Mouse (Mus musculus): Measurements from ENCODE around the gene Krtap4-6. TPM values are rescaled to one million over a fixed set of nuclear protein-coding genes. Genes with fewer than 3 reads are reported as not detected.
"Not testable (repeated sequence)": the region's sequence is repeated elsewhere in the genome, so short reads cannot be mapped to it uniquely, and the experiment has no call there.

Krtap4-6 gene
- total RNA-seq (2015), result not detected in 2 replicates
- total RNA-seq (2017), result not detected in 2 replicates

DNA sequence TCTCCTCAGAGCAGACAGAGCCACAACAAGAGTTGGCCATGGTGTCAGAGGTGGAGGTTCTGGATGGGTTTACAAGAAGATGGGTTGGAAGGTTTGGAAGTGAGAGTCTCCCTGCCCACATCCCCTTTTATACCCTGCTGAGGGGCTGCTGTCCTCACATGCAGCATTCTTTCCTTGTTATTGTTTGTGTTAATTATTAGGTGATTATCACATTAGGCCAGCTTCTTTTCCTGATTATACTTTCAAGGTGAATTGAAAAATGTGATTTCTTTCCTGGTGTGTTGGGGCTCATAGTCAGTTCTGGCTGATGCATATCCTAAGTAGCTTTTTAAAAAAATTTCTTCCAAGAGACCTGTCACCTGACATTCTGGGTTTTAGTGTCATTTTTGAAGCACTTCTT, at the start of gene Krtap4-6:
Krtap4-6 (minus strand) TSS at position 101 of the 400 bp plus-strand sequence.
- ATAC-seq (replicated peaks; ENCODE audit: poor library complexity), result no peak

DNA sequence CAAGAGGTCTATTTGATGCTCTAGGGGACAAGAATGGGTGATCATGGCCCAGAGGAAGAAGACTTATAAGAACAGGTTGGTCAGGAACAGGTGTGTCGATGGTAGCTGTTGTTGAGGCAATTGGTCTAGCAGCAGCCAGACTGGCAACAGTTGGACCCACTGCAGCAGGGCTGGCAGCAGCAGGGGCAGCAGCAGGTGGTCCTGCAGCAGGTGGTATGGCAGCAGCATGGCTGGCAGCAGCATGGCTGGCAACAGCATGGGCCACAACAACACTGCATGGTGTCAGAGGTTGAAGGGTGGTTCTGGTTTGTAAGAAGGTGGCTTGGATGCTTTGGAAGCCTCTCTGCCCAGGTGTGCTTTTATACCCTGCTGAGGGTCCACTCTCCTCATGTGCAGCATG, 24.7 kb upstream of the Krtap4-6 start, which contains the start of gene Gm14190:
Gm14190 (minus strand) TSS at position 278 of the 400 bp plus-strand sequence.
- no peak for ATAC-seq (replicated peaks; ENCODE audit: poor library complexity)

DNA sequence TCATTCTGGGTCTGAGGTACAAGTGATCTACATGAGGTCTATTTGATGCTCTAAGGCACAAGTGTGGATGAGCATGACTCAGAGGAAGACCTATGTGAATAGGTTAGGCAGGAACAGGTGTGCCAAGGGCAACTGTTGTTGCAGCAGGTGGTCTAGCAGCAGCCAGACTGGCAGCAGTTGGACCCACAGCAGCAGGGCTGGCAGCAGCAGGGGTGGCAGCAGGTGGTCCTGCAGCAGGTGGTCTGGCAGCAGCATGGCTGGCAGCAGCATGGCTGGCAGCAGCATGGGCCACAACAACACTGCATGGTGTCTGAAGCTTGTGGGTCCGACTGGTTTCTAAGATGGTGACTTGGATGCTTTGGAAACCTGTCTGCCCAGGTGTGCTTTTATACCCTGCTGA, 19.5 kb upstream of the Krtap4-6 start:
- ATAC-seq (replicated peaks; ENCODE audit: poor library complexity), result not testable (repeated sequence)

DNA sequence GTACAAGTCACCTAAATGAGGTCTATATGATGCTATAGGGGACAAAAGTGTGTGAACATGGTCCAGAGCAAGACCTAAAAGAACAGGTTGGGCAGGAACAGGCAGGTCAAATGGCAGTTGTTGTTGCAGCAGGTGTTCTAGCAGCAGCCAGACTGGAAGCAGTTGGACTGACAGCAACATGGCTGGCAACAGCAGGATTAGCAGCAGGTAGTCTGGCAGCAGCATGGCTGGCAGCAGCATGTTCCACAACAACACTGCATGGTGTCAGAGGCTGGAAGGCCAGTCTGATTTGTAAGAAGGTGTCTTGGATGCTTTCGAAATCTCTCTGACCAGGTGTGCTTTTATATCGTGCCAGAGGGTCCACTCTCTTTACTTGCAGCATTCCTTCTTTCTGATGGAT, 17.7 kb upstream of the Krtap4-6 start:
- ATAC-seq (replicated peaks; ENCODE audit: poor library complexity), result no peak

DNA sequence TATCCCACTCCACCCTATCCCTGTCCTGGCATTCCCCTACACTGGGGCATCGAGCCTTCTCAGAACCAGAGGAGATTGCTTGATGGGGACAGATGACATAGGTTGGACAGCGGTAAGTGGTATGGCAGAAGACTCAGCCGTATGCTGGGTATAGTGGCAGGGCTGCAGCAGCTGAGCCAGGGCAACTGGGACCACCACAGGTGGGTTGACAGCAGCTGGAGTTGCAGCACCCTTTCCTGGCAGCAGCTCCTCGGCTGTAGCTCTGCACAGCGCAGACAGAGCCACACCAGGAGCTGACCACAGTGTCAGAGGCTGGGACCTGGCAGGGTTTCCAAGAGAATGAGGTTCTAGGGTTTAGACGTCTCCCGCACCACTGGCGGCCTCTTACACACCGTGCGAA, 3.0 kb downstream of the Krtap4-6 start:
- ATAC-seq (replicated peaks; ENCODE audit: poor library complexity), result no peak

DNA sequence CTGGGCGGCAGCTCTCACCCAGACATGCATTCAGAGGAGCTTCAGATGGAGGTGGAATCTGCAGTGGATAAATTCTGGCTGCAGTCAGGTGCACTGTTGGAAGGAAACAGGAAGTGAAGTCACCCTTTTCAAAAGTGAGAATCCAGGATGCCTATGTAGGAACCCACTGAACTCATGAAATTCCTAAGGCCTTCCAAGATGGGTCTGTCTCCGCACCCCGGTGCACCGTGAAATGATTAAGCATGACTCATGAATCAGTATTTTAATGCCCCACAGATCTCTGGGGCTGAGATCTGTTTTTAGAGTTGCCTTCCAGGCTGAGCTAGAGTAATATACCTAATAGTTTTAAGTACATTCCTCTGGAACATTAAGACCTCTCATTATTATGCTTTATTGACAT, 6.5 kb downstream of the Krtap4-6 start:
- ATAC-seq (replicated peaks; ENCODE audit: poor library complexity), result no peak

DNA sequence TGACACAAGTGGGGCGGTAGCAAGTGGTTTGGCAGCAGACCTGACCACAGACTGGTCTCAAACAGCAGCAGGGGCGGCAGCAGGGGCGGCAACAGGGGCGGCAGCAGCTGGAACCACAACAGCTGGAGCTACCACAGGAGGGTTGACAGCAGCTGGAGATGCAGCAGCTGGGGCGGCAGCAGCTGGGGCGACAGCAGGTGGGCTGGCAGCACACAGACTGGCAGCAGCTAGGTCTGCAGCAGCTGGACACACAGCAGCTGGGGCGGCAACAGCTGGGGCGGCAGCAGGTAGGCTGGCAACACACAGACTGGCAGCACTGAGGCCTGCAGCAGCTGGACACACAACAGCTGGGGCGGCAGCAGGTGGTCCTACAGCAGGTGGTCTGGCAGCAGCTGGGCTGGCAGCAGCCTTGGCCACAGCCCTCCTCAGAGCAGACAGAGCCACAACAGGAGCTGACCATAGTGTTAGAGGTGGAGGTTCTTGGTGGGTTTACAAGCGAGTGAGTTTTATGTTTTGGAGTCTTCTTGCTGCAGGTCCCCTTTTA, 7.2 kb downstream of the Krtap4-6 start, which contains the start of gene Gm11563:
Gm11563 (minus strand) TSS at position 494 of the 544 bp plus-strand sequence.
- ATAC-seq (replicated peaks; ENCODE audit: poor library complexity), result not testable (repeated sequence)

DNA sequence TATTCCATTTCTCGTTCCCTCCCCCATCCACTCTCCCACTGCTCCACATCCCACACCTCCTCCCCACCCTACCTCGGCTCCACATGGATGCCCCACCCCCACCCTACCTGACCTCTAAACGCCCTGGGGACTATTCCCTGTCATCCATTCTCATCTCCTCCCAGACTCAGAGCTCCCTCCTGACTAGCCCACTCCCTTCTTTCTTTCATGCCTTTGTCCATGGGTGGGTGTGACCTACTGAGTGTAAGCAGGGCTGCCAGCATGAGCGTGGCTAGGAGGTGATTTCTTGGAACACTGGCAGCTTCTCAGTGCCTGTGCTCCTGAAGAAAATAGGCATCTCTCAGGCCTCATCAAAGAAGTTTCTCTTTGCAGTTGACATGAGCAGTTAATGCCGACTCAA, 8.7 kb downstream of the Krtap4-6 start:
- ATAC-seq (replicated peaks; ENCODE audit: poor library complexity), result no peak

DNA sequence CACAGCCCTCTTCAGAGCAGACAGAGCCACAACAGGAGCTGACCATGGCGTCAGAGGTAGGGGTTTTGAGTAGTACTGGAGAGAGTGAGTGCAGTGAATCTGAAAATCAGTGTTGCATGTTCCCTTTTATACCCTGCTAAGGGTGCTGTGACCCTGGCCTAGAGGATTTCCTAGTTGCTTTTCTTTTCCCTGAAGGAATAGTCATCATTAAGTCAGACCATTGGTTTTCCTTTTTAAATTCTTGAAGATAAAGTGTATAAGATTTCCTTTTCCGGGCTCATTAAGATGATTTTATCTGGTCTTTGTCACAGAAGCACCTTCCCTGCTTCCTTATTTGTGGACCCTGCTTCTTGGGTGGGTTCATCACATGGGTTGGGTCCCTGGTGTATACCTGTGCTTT, 15.6 kb downstream of the Krtap4-6 start, which contains the start of gene Gm11555:
Gm11555 (minus strand) TSS at position 101 of the 400 bp plus-strand sequence.
- ATAC-seq (replicated peaks; ENCODE audit: poor library complexity), result no peak

DNA sequence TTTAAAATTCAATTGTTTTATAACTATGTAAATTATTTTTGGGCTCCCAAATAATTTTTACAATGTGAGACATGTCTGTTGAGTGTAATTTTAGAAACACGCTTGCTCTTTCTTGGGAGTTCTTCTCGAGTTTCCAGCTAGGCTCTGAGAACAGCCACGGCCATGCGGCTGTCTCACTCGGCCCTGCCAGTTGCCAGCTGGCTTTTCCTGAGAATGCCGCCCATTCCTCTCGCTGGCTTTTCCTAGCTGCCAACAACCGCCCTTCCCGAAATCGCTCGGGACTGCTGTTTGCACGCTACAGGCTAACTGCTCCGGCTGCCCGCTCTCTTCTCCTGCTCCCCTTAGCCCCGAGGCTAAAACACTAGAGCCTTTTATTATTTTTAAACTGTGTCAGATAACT, 19.3 kb downstream of the Krtap4-6 start:
- ATAC-seq (replicated peaks; ENCODE audit: poor library complexity), result no peak

DNA sequence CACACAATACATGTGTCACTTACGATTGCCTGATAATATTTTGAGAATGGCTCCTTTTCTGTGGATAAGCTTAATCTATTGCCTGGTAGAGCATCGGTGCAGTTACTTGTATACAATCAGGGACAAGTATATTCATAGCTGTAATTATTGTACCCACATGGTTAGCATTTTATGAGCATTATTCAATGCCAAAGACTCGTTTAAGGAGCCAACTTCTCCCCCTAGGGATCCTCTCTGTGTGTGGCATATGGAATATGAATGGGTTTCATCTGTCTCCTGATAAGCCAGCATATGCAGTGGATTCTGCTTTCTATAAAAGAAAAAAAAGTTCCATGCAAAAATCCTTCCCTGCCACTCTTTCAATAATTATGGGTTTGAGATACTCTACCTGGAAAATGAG, 21.4 kb downstream of the Krtap4-6 start:
- ATAC-seq (replicated peaks; ENCODE audit: poor library complexity), result no peak

DNA sequence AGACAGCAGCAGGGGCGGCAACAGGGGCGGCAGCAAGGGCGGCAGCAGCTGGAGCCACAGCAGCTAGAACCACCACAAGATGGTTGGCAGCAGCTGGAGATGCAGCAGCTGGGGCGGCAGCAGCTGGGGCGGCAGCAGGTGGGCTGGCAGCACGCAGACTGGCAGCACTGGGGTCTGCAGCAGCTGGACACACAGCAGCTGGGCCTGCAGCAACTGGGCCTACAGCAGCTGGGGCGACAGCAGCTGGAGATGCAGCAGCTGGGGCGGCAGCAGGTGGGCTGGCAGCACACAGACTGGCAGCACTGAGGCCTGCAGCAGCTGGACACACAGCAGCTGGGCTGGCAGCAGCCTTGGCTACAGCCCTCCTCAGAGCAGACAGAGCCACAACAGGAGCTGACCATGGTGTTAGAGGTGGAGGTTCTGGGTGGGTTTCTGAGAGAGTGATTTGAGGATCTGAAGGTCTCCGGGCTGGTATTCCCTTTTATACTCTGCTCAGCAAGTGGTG, 22.1 kb downstream of the Krtap4-6 start, which contains the start of gene Krtap4-7:
Krtap4-7 (minus strand) TSS at position 455 of the 505 bp plus-strand sequence.
- ATAC-seq (replicated peaks; ENCODE audit: poor library complexity), result not testable (repeated sequence)

DNA sequence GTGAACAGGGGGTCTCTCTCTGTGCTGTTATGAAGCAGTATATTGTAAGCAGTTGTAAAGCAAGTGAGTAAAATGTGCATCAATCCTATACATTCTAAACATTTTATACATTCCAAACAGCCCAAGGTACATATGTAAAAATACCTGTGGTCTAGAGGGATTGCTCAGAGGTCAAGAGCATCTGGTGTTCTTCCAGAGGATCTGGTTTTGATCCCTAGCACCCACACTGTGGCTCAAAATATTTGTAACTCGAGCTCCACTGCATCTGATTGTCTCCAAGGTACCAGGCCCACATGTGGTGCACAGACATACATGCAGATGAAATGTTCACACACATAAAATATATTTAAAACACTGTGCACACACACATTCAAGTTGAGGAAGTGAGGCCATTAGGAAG, 24.8 kb downstream of the Krtap4-6 start:
- no peak for ATAC-seq (replicated peaks; ENCODE audit: poor library complexity)

DNA sequence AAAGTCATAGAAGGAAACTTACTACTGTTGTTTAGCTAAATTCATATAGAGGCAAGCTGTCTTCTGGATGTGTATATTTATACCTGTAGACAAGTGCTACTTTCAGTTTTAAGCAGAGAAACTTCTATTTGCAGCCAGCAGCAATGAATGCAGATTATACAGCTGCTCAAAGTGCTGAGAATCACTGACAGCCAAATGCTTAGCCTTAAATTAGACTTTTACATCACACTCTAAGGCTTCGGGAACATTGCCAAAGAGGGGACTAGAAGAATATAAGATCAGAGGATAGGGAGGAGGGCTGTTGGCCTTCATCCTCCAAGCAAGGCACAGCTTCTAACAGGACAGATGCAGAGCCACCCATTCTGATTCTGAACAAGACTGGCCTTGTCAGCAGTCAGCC, 28.7 kb downstream of the Krtap4-6 start:
- no peak for ATAC-seq (replicated peaks; ENCODE audit: poor library complexity)

DNA sequence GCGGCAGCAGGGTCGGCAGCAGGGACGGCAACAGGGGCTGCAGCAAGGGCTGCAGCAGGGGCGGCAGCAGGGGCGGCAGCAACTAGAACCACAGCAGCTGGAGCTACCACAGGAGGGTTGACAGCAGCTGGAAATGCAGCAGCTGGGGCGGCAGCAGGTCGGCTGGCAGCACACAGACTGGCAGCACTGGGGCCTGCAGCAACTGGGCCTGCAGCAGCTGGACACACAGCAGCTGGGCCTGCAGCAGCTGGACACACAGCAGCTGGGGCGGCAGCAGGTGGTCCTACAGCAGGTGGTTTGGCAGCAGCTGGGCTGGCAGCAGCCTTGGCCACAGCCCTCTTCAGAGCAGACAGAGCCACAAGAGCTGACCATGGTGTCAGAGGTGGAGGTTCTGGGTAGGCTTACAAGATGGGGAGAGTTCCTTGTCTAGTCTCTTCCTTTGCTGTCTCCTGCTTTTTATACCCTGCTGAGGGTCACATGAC, 31.1 kb downstream of the Krtap4-6 start, which contains the start of gene Krtap4-2:
Krtap4-2 (minus strand) TSS at position 432 of the 482 bp plus-strand sequence.
- no peak for ATAC-seq (replicated peaks; ENCODE audit: poor library complexity)

DNA sequence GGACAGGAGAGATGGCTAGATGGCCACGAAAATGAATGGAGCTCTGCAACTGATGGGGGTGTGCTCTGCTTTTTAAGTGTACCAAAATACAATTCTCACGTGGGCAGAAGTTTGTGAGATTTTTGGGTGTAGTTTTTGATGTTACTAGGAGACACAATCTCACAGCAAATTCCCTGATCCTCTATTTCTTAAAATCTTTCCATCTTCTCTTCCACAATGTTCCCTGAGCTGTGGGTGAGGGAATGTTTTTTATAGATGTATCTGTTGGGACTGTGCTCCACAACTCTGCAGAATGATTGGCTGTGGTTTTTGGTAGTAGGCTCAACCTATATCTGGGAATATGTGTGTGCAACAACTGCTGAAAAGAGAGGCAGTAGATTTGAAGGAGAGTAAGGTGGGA, 32.5 kb downstream of the Krtap4-6 start:
- ATAC-seq (replicated peaks; ENCODE audit: poor library complexity), result no peak

DNA sequence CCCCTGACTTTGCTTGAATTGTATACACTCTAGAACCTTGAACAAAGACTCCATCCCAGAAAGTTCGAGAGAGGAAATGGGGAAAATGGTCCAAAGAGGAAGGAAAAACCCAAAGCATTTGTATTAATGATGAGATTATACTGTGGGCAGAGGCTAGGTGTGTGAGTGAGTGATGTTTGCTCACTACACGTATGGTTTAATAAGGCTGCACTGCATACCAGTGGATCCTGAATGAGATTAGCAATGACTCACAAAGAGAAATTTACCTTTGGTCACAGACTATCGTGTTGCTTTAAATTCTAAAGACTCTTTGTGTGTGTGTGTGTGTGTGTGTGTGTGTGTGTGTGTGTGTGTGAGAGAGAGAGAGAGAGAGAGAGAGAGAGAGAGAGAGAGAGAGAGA, 34.9 kb downstream of the Krtap4-6 start:
- no peak for ATAC-seq (replicated peaks; ENCODE audit: poor library complexity)

DNA sequence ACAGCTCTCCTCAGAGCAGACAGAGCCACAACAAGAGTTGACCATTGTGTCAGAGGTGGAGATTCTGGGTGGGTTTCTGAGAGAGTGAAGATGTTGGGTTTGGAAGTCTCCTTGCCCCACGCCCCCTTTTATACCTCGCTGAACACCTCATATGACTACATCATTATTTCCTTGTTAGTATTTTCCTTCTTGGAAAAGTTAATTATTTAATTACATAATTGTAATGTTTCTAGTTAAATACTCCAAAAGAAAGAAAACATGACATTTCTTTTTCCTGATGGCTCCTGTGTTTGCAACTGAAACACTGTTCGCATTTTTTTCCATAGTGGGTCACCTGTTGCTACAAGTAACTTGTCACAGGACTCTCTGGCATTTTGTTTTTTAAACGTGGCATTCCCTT, 37.6 kb downstream of the Krtap4-6 start, which contains the start of gene Krtap4-1:
Krtap4-1 (minus strand) TSS at position 101 of the 400 bp plus-strand sequence.
- ATAC-seq (replicated peaks; ENCODE audit: poor library complexity), result no peak

DNA sequence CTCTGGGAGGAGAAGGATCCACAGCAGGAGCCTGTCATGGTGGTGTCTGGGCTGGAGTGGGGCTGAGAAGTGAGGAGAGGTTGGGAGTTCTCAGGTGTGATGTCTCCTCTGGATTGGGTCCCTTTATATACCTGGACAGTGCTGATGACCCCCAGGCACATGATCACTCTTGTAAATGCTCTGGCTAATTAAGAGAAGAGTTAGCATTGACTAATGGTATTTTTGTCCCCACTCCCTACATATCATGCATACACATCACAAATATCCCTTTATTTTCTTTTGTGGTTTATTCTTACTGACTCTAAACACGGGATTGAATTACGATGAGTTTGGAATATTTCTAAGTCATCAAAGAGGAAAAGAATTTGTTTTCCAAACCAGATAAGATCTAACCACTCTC, 45.4 kb downstream of the Krtap4-6 start, which contains the start of gene Gm11562:
Gm11562 (minus strand) TSS at position 101 of the 400 bp plus-strand sequence.
- ATAC-seq (replicated peaks; ENCODE audit: poor library complexity), result no peak
